Comparison of ENCODE assay signal across 8 mouse cellular contexts in genomic region chr7:18891872-18892599, GRCm38 (mm10). TPM values are rescaled to one million over a fixed set of nuclear protein-coding genes. Genes with fewer than 3 reads are reported as not detected.
A peak's percentile ranks its signal among the peaks of the same experiment; 100 is the strongest.
DNase-seq lines count a peak whose midpoint lies in the region; ATAC-seq and TF ChIP-seq lines count a peak whose summit lies in the region.

No protein-coding gene starts in this region.

- ATAC-seq in embryonic facial prominence, embryonic 14.5 days (ENCODE audit: low read depth): peak; percentile 71
- ATAC-seq in limb, embryonic 14.5 days (ENCODE audit: low FRiP score, low read depth): peak; percentile 67; the same call in 1 of the 2 replicates
- ATAC-seq in midbrain, postnatal 0 days (ENCODE audit: low FRiP score): peak; percentile 78

- no peaks in the 10 kb centered on the region; the same call in 1 of the 2 replicates for H3K4me1 ChIP-seq in bone marrow, adult 2 months (ENCODE audit: control insufficient read depth, insufficient read depth, low read length)
- H3K4me1 ChIP-seq in embryonic facial prominence, embryonic 14.5 days (ENCODE audit: control insufficient read depth, insufficient read depth, low read length): peaks cover 9% of the 10 kb centered on the region; the same call in 1 of the 2 replicates
- peaks cover 20% of the 10 kb centered on the region for H3K4me1 ChIP-seq in limb, embryonic 14.5 days (ENCODE audit: control insufficient read depth, insufficient read depth, low read length)
- no peaks in the 10 kb centered on the region for H3K4me1 ChIP-seq in midbrain, postnatal 0 days (ENCODE audit: insufficient read depth, low read length)

- WGBS in bone marrow, adult 2 months: 10% methylated on average over 33 of the region's 33 CpGs
- WGBS in embryonic facial prominence, embryonic 14.5 days: 21% methylated on average over 32 of the region's 33 CpGs
- 23% methylated on average over 33 of the region's 33 CpGs for WGBS in limb, embryonic 14.5 days
- 18% methylated on average over 33 of the region's 33 CpGs for WGBS in midbrain, postnatal 0 days

- peak; percentile 73 for DNase-seq in 3T3-L1 (ENCODE audit: low read depth, low spot score)
- DNase-seq in embryonic facial prominence, embryonic 14.5 days (ENCODE audit: low spot score): peak; percentile 89
- DNase-seq in heart, adult 8-10 months (ENCODE audit: low spot score): peak; percentile 72
- peak; percentile 86 for DNase-seq in kidney, adult 9 months
- DNase-seq in limb, embryonic 14.5 days (ENCODE audit: low spot score): peak; percentile 88
- peak; percentile 93 for DNase-seq in midbrain, postnatal 0 days (ENCODE audit: low spot score)
- peak; percentile 59 to 75 for DNase-seq in spleen, postnatal 14 days (ENCODE audit: low spot score in 2 of 2)

- peak overlapping the region; percentile 11 for H3K4me3 ChIP-seq in bone marrow, adult 2 months (replicated peaks; ENCODE audit: control insufficient read depth, low read depth, low read length)
- H3K4me3 ChIP-seq in embryonic facial prominence, embryonic 14.5 days (ENCODE audit: low read depth, low read length): peak overlapping the region; percentile 41
- H3K4me3 ChIP-seq in limb, embryonic 14.5 days (replicated peaks; ENCODE audit: low read length): peak overlapping the region; percentile 39
- peak overlapping the region; percentile 49 for H3K4me3 ChIP-seq in midbrain, postnatal 0 days (ENCODE audit: low read depth, low read length)

- 0 out of 2 replicates have a peak, but pooled peaks cover 8% of the 10 kb centered on the region for H3K27me3 ChIP-seq in embryonic facial prominence, embryonic 14.5 days (replicated peaks; ENCODE audit: control insufficient read depth, insufficient read depth, low read length)
- H3K27me3 ChIP-seq in limb, embryonic 14.5 days (ENCODE audit: control insufficient read depth, insufficient read depth, low read length): peaks cover 8% of the 10 kb centered on the region
- no peaks in the 10 kb centered on the region for H3K27me3 ChIP-seq in midbrain, postnatal 0 days (ENCODE audit: insufficient read depth, low read length)

- 0 out of 2 replicates have a peak, but pooled peaks have one; percentile 18 for TF ChIP-seq POLR2A in bone marrow, adult 2 months (IDR thresholded peaks at IDR 0.05; ENCODE audit: borderline replicate concordance, control insufficient read depth, low read depth, low read length)
- TF ChIP-seq POLR2A in limb, embryonic 14.5 days (IDR thresholded peaks at IDR 0.05; ENCODE audit: borderline replicate concordance, extremely low read depth, insufficient read depth, insufficient read length): no peak

- no peaks in the 10 kb centered on the region for H3K9me3 ChIP-seq in embryonic facial prominence, embryonic 14.5 days (ENCODE audit: control insufficient read depth, low read length)
- no peaks in the 10 kb centered on the region for H3K9me3 ChIP-seq in limb, embryonic 14.5 days (ENCODE audit: control insufficient read depth, low read length)
- H3K9me3 ChIP-seq in midbrain, postnatal 0 days (ENCODE audit: low read length): no peaks in the 10 kb centered on the region

- no peaks in the 10 kb centered on the region for H3K36me3 ChIP-seq in embryonic facial prominence, embryonic 14.5 days (ENCODE audit: control insufficient read depth, insufficient read depth, low read length)
- H3K36me3 ChIP-seq in limb, embryonic 14.5 days (ENCODE audit: control insufficient read depth, insufficient read depth, low read length): no peaks in the 10 kb centered on the region
- H3K36me3 ChIP-seq in midbrain, postnatal 0 days (ENCODE audit: insufficient read depth, low read length): no peaks in the 10 kb centered on the region

- no peak overlapping the region for H3K27ac ChIP-seq in bone marrow, adult 2 months (ENCODE audit: control insufficient read depth, insufficient read depth, low read depth, low read length, poor library complexity)
- no peak overlapping the region for H3K27ac ChIP-seq in embryonic facial prominence, embryonic 14.5 days (replicated peaks; ENCODE audit: low read depth, low read length)
- no peak overlapping the region for H3K27ac ChIP-seq in limb, embryonic 14.5 days (replicated peaks; ENCODE audit: low read depth, low read length)
- peak overlapping the region; percentile 70 for H3K27ac ChIP-seq in midbrain, postnatal 0 days (ENCODE audit: low read depth, low read length)

- H3K9ac ChIP-seq in embryonic facial prominence, embryonic 14.5 days (ENCODE audit: low read depth, low read length): peak overlapping the region; percentile 51; the same call in 1 of the 2 replicates
- H3K9ac ChIP-seq in limb, embryonic 14.5 days (ENCODE audit: low read depth, low read length, severe bottlenecking): peak overlapping the region; percentile 47; the same call in 1 of the 2 replicates
- peak overlapping the region; percentile 68 for H3K9ac ChIP-seq in midbrain, postnatal 0 days (replicated peaks; ENCODE audit: low read length, poor library complexity, severe bottlenecking)

- TF ChIP-seq CTCF in bone marrow, adult 2 months (IDR thresholded peaks at IDR 0.05; ENCODE audit: control insufficient read depth, insufficient read depth, low read length): peak; percentile 85
- TF ChIP-seq CTCF in midbrain, postnatal 0 days (IDR thresholded peaks at IDR 0.05): peak; percentile 95

- H3K4me2 ChIP-seq in embryonic facial prominence, embryonic 14.5 days (ENCODE audit: low read depth, low read length): peak overlapping the region; percentile 85
- H3K4me2 ChIP-seq in limb, embryonic 14.5 days (replicated peaks; ENCODE audit: low read depth, low read length, severe bottlenecking): peak overlapping the region; percentile 90
- H3K4me2 ChIP-seq in midbrain, postnatal 0 days (ENCODE audit: low read depth, low read length, poor library complexity, severe bottlenecking): peak overlapping the region; percentile 95

RNA-seq across cellular contexts. Expression of gene Ccdc61, which starts 18.2 kb away (rescaled TPM):
- polyA plus RNA-seq in bone marrow, adult 2 months (2011; ENCODE audit: insufficient read depth, insufficient read length, low replicate concordance, missing spikeins): 18.7 and 40.4 TPM in 2 replicates
- 19.4 and 22.5 TPM in 2 replicates for polyA plus RNA-seq in embryonic facial prominence, embryonic 14.5 days (2014; fragmentation: Nextera tagmentation; extraction: Ambion mirVana)
- total RNA-seq in heart, adult 8-10 months (2022): 10 to 100 TPM in 1 of 4 experiments, 1 to 10 TPM in 3; 7.4 to 10.7 (median 8.9) TPM
- 46.7 and 50.1 TPM in 2 replicates for polyA plus RNA-seq in limb, embryonic 14.5 days (2012; rRNA removed)
- polyA plus RNA-seq in limb, embryonic 14.5 days (2014; fragmentation: Nextera tagmentation; extraction: Ambion mirVana): 23.9 and 29.0 TPM in 2 replicates
- total RNA-seq in midbrain, postnatal 0 days (2014; rRNA removed): 21.3 and 25.5 TPM in 2 replicates
- polyA plus RNA-seq in midbrain, postnatal 0 days (2015; fragmentation: Nextera tagmentation; extraction: Ambion mirVana): 29.5 and 35.2 TPM in 2 replicates

RNA-seq across cellular contexts. Expression of gene Pglyrp1, which starts 20.9 kb away (rescaled TPM):
- polyA plus RNA-seq in bone marrow, adult 2 months (2011; ENCODE audit: insufficient read depth, insufficient read length, low replicate concordance, missing spikeins): 72.2 and 201 TPM in 2 replicates
- 5.3 and 10.0 TPM in 2 replicates for polyA plus RNA-seq in embryonic facial prominence, embryonic 14.5 days (2014; fragmentation: Nextera tagmentation; extraction: Ambion mirVana)
- total RNA-seq in heart, adult 8-10 months (2022): 1 to 10 TPM; 1.1 to 6.7 (median 1.6) TPM
- 0.60 and 1.9 TPM in 2 replicates for polyA plus RNA-seq in limb, embryonic 14.5 days (2012; rRNA removed)
- 1.3 and 1.9 TPM in 2 replicates for polyA plus RNA-seq in limb, embryonic 14.5 days (2014; fragmentation: Nextera tagmentation; extraction: Ambion mirVana)
- 17.3 and 18.2 TPM in 2 replicates for total RNA-seq in midbrain, postnatal 0 days (2014; rRNA removed)
- polyA plus RNA-seq in midbrain, postnatal 0 days (2015; fragmentation: Nextera tagmentation; extraction: Ambion mirVana): 26.8 and 27.1 TPM in 2 replicates

RNA-seq across cellular contexts. Expression of gene Nova2, which starts 33.7 kb away (rescaled TPM):
- 0.16 and 0.35 TPM in 2 replicates for polyA plus RNA-seq in bone marrow, adult 2 months (2011; ENCODE audit: insufficient read depth, insufficient read length, low replicate concordance, missing spikeins)
- 0.79 and 0.81 TPM in 2 replicates for polyA plus RNA-seq in embryonic facial prominence, embryonic 14.5 days (2014; fragmentation: Nextera tagmentation; extraction: Ambion mirVana)
- 1 to 10 TPM; 3.2 to 5.5 (median 5.1) TPM for total RNA-seq in heart, adult 8-10 months (2022)
- 1.3 TPM in 2 replicates for polyA plus RNA-seq in limb, embryonic 14.5 days (2012; rRNA removed)
- polyA plus RNA-seq in limb, embryonic 14.5 days (2014; fragmentation: Nextera tagmentation; extraction: Ambion mirVana): 0.37 and 0.57 TPM in 2 replicates
- 20.9 and 26.5 TPM in 2 replicates for total RNA-seq in midbrain, postnatal 0 days (2014; rRNA removed)
- polyA plus RNA-seq in midbrain, postnatal 0 days (2015; fragmentation: Nextera tagmentation; extraction: Ambion mirVana): 8.7 and 10.1 TPM in 2 replicates

RNA-seq across cellular contexts. Expression of gene Mill2, which starts 52.3 kb away (rescaled TPM):
- polyA plus RNA-seq in bone marrow, adult 2 months (2011; ENCODE audit: insufficient read depth, insufficient read length, low replicate concordance, missing spikeins): 1.5 and 3.6 TPM in 2 replicates
- 0.52 and 0.58 TPM in 2 replicates for polyA plus RNA-seq in embryonic facial prominence, embryonic 14.5 days (2014; fragmentation: Nextera tagmentation; extraction: Ambion mirVana)
- total RNA-seq in heart, adult 8-10 months (2022): 1 to 10 TPM; 5.7 to 7.5 (median 7.0) TPM
- 0.91 and 1.0 TPM in 2 replicates for polyA plus RNA-seq in limb, embryonic 14.5 days (2012; rRNA removed)
- 0.21 TPM in 2 replicates for polyA plus RNA-seq in limb, embryonic 14.5 days (2014; fragmentation: Nextera tagmentation; extraction: Ambion mirVana)
- total RNA-seq in midbrain, postnatal 0 days (2014; rRNA removed): 2.0 and 3.3 TPM in 2 replicates
- 0.64 and 0.93 TPM in 2 replicates for polyA plus RNA-seq in midbrain, postnatal 0 days (2015; fragmentation: Nextera tagmentation; extraction: Ambion mirVana)
